Mouse (Mus musculus): Measurements from ENCODE around the gene Apobec1.

GRCm38 (mm10) chr6:122624480-122624879, 22.2 kb upstream of the Apobec1 start:
- TF ChIP-seq CTCF (IDR thresholded peaks at IDR 0.05; ENCODE audit: insufficient read depth, low read depth, low read length) (no peak), POLR2A (IDR thresholded peaks at IDR 0.05; ENCODE audit: insufficient read depth, low read depth, low read length) (no peak)
